In genomic region chr6:39059547-39060497, GRCm38 (mm10) we compare ENCODE assay signal across 10 mouse cellular contexts. TPM values are rescaled to one million over a fixed set of nuclear protein-coding genes. Genes with fewer than 3 reads are reported as not detected.
DNase-seq lines count a peak whose midpoint lies in the region; ATAC-seq and TF ChIP-seq lines count a peak whose summit lies in the region.
"Had no signal": no experiment of that assay in that cellular context is flagged by ENCODE, and none has a peak within 500 bp of the region (broad histone marks: within the 10 kb centered on the region; RNA-seq: fewer than 3 reads in every experiment).

No protein-coding gene starts in this region.

- DNase-seq in G1E (ENCODE audit: low spot score), result peak; percentile 43
- DNase-seq in adrenal gland, adult 8-10 months, result peak; percentile 52
- no peak for DNase-seq in gastrocnemius, adult 18-20 months (ENCODE audit: low spot score)
- no peak for DNase-seq in cerebellum, postnatal 4 days (ENCODE audit: low spot score in 2 of 2)
- no peak for DNase-seq in right cerebral cortex, postnatal 36 days (ENCODE audit: low spot score in 2 of 2)
- DNase-seq: forebrain, postnatal 0 days had no signal

- H3K27me3 ChIP-seq in G1E (ENCODE audit: insufficient read depth, low read length), result peaks cover 6% of the 10 kb centered on the region; the same call in 1 of the 2 replicates
- no peaks in the 10 kb centered on the region for H3K27me3 ChIP-seq in kidney, embryonic 15.5 days
- no peaks in the 10 kb centered on the region for H3K27me3 ChIP-seq in lung, embryonic 15.5 days
- H3K27me3 ChIP-seq: midbrain, embryonic 12.5 days had no signal

- H3K27ac ChIP-seq in kidney, embryonic 15.5 days, result peak overlapping the region; percentile 81
- peak overlapping the region; percentile 55 for H3K27ac ChIP-seq in lung, embryonic 15.5 days

- H3K9me3 ChIP-seq in G1E (replicated peaks), result peaks cover 3% of the 10 kb centered on the region; the same call in 1 of the 2 replicates
- no peaks in the 10 kb centered on the region for H3K9me3 ChIP-seq in kidney, embryonic 15.5 days (replicated peaks)
- no peaks in the 10 kb centered on the region for H3K9me3 ChIP-seq in lung, embryonic 15.5 days
- H3K9me3 ChIP-seq: midbrain, embryonic 12.5 days had no signal

- peak overlapping the region; percentile 25; the same call in 1 of the 2 replicates for H3K4me3 ChIP-seq in G1E (ENCODE audit: low read depth, low read length)
- no peak overlapping the region for H3K4me3 ChIP-seq in kidney, embryonic 15.5 days (replicated peaks)
- H3K4me3 ChIP-seq in lung, embryonic 15.5 days, result no peak overlapping the region
- H3K4me3 ChIP-seq: midbrain, embryonic 12.5 days had no signal

- TF ChIP-seq CTCF in G1E (IDR thresholded peaks at IDR 0.05; ENCODE audit: low read depth, low read length), result no peak

- no peak overlapping the region for H3K9ac ChIP-seq in kidney, embryonic 15.5 days
- no peak overlapping the region for H3K9ac ChIP-seq in lung, embryonic 15.5 days
- H3K9ac ChIP-seq: forebrain, postnatal 0 days; midbrain, embryonic 12.5 days had no signal

- ATAC-seq in G1E (ENCODE audit: extremely low read depth, insufficient number of reproducible peaks, low FRiP score, poor library complexity, severe bottlenecking), result peak; percentile 88
- ATAC-seq in kidney, embryonic 15.5 days (replicated peaks; ENCODE audit: low FRiP score), result peak; percentile 59; the same call in 1 of the 2 replicates
- ATAC-seq in lung, embryonic 15.5 days (ENCODE audit: borderline replicate concordance, extremely low read depth, low FRiP score, low TSS enrichment), result peak; percentile 53; the same call in 1 of the 2 replicates
- ATAC-seq: forebrain, postnatal 0 days; inflammation-experienced regulatory T-cells, adult 6 months had no signal

- WGBS in kidney, embryonic 15.5 days, result 52% methylated on average over 12 of the region's 12 CpGs
- WGBS in lung, embryonic 15.5 days, result 20% methylated on average over 12 of the region's 12 CpGs

- H3K4me2 ChIP-seq in kidney, embryonic 15.5 days, result no peak overlapping the region
- H3K4me2 ChIP-seq in lung, embryonic 15.5 days, result no peak overlapping the region
- H3K4me2 ChIP-seq: midbrain, embryonic 12.5 days had no signal

- no peaks in the 10 kb centered on the region for H3K36me3 ChIP-seq in G1E (replicated peaks)
- H3K36me3 ChIP-seq in kidney, embryonic 15.5 days, result no peaks in the 10 kb centered on the region
- H3K36me3 ChIP-seq in lung, embryonic 15.5 days, result no peaks in the 10 kb centered on the region
- H3K36me3 ChIP-seq: midbrain, embryonic 12.5 days had no signal

- peaks cover 54% of the 10 kb centered on the region for H3K4me1 ChIP-seq in G1E (ENCODE audit: insufficient read depth, low read depth, low read length)
- H3K4me1 ChIP-seq in kidney, embryonic 15.5 days, result peaks cover 33% of the 10 kb centered on the region
- peaks cover 25% of the 10 kb centered on the region for H3K4me1 ChIP-seq in lung, embryonic 15.5 days

RNA-seq across cellular contexts. Expression of gene Parp12, which starts 58.3 kb away (rescaled TPM):
- total RNA-seq in G1E (2014; fragmentation: Nextera tagmentation) (not detected in 2 replicates), G1E (2017) (0.12 TPM in 1 of 2 replicates, not detected in the other)
- 0.04 TPM in 1 of 2 replicates, not detected in the other for polyA plus RNA-seq in G1E (2012)
- total RNA-seq in adrenal gland, adult 8-10 months (2022), result 10 to 100 TPM; 20.8 to 27.9 (median 24.5) TPM
- polyA plus RNA-seq in kidney, embryonic 15.5 days (2015; fragmentation: Nextera tagmentation; extraction: Ambion mirVana), result 7.4 and 8.0 TPM in 2 replicates
- polyA plus RNA-seq in lung, embryonic 15.5 days (2015; fragmentation: Nextera tagmentation; extraction: Ambion mirVana), result 9.5 and 10.2 TPM in 2 replicates
- total RNA-seq in gastrocnemius, adult 18-20 months (2021), result 1 to 10 TPM; 3.1 to 3.4 TPM

Comparison
In these comparisons a context has a peak if more than half of its experiments do, and no peak if none do; other contexts are left out.
1. DNase-seq: peak in G1E (single experiment) and adrenal gland, adult 8-10 months (single experiment); none in gastrocnemius, adult 18-20 months (single experiment), cerebellum, postnatal 4 days (0 of 2) and right cerebral cortex, postnatal 36 days (0 of 2).
2. RNA of gene Parp12, which starts 58.3 kb away (total RNA-seq): 20.8 to 27.9 TPM in adrenal gland, adult 8-10 months; 3.1 to 3.4 TPM in gastrocnemius, adult 18-20 months and 0.12 TPM in G1E; every median in the first group is over 4 times any median in the second.
3. Peak in every context shown above with its lines, with median percentiles within 50 percentile points of each other: ATAC-seq.